Mouse (Mus musculus) layer of hippocampus, adult 9-10 months (tissue): ENCODE data around the gene Kdm1a.

Source experiments
- DNase-seq: peaks from one replicate; pipeline ENCODE4 v3.0.0; 2022; ENCODE audit warnings: low spot score

Kdm1a gene

GRCm38 (mm10) chr4:136602568-136602967 lies at the start of gene Kdm1a:
Kdm1a (minus strand) TSS chr4:136602723.
- peak; percentile 78 for DNase-seq

DNA sequence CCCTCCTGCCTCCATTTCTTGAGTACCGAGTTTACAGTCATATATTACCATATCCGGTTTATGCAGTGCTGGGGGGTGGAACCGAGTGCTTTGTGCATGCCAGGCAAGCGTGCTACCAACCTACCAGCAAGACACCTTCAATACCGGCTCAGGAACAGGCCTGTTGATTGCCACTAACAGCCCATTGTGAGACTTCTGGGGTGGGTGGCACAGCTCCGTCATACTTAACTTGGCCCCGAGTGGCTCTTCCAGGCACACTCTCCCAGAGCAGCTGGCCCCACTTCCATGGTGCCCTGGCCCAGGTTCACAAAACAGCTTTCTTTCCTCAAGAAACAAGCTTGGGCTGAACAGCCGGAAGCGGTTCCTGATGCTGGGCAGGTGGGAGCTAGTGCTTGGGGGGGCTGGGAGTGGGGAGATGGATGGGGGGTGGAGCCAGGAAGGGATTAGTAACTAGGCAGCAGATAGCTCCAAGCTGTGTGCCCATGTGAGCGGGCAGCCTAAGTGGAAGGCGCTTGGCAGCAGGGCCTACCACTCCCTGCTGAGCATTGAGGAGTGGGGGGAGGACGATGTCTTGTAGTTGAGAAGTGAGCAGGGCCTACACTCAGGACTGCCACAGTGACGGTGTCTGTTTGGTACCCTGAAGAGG lies 49.5 kb upstream of the Kdm1a start:
- DNase-seq, result no peak

DNA sequence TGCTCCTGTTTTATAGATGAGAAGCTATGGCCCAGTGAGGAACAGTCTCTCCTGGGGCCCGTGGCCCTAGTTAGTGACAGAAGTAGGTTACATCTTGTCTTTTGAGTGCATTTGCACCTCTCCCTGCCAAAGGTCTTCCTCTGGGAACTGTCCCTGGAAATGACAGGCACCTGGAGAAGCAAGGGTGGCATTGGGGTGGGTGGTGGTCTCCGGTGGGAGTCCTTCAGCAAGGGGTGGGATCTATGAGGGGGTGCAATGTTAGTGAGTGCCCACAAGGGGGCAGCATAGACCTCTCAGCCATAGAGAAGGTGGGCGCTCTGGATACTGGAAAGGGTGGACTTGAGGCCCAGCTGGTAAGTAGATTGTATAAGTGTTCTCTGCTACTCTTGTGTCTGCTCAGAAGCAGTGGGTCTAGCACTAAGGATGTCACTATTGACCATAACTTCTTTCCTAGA lies 48.9 kb upstream of the Kdm1a start:
- no peak for DNase-seq

- DNase-seq, result no peak
Measured at GRCm38 (mm10) chr4:136650261-136650660, 47.7 kb upstream of the Kdm1a start.

DNA sequence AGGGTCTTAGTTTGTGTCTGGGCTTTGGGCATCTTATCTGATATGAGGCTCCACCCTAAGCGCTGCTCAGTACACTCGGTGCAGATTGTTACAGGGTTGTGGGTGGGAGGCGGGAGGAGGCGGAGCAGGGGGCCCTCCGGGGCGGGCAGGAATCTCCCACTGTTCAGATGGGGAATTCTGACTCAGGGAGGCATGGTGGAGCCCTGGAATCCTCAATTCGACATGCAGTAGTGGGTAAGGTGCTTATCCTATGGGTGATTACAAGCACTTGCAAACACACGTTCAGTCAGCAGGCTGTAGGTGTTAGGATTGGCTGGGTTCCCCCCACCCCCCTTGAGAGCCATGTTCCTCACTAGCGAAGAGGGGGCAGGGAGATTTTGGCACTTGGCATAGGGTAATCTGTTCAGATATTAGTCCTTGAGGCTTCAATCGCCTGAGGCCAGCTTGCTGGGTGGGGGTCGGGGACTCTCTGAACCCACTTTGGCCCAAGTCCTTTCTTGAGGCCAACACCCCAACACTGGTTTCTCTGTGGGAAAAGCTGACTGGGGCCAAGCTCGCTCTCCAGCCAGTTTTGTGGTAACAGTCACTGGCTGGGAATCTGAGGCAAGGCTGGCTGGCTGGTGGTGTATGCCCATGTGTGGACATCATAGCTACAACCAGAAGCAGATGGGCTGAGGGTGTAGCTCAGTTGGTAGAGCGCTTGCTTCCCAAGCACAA lies 47.1 kb upstream of the Kdm1a start:
- no peak for DNase-seq

- DNase-seq, result peak; percentile 79
Measured at GRCm38 (mm10) chr4:136648922-136649479, 46.5 kb upstream of the Kdm1a start.

GRCm38 (mm10) chr4:136638890-136639289 lies 36.4 kb upstream of the Kdm1a start:
- no peak for DNase-seq

DNA sequence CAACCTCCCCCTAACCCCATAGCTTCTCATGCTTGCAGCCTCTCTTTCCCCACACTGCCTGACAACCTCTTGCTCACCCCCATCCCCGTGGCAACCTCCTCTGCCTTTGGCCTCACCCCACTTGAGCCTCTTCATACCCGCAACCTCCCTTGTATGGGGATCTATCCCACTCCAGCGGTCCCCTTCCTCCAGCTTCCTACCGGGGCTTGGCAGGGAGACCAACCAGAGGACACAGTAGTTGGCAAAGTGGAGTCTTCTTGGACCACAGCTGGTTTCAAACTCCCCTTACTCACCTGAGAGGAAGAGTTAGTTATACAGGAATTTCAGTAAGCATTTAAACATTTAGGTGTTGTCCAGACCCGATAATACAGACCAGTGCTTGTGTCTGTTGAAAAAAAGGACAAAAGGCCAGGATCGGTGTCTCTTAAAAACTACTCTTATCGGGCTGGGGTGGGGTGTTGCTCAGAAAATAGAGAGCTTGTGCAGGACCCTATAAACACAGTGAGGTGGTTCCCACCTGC lies 35.8 kb upstream of the Kdm1a start:
- DNase-seq, result no peak

- DNase-seq, result no peak
Measured at GRCm38 (mm10) chr4:136637563-136638229, 35.2 kb upstream of the Kdm1a start.

GRCm38 (mm10) chr4:136636983-136637562 lies 34.5 kb upstream of the Kdm1a start:
- no peak for DNase-seq

DNA sequence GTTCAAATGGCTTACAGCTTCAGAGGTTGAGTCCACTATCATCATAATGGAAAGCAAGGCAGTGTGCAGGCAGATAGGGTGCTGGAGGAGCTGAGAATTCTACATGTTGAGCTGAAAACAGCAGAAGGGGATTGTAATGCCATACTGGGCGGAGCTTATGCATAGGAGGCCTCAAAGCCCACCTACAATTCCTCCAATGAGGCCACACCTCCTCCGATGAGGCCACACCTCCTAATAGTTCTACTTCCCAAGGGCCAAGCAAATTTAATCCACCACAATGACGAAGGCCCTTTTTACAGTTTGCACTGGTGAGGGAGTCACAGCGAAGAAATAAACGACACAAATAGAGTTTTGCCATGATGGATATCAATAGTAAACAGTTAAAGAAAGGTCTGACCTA lies 34.0 kb upstream of the Kdm1a start:
- no peak for DNase-seq

DNA sequence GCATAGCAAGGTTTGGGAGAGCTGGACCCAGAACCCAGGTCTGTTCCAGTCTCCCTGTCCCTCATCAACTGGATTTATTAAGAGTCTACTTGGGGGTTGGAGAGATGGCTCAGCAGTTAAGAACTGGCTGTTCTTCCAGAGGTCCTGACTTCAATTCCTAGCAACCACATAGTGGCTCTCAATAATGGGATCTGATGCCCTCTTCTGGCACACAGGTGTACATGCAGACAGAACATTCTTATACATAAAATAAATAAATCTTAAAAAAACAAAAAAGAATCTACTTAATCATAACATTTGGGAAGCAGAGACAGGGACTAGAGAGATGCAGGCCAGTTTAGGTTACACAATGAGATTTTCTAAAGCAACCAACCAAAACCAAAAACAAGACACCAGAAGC lies 33.5 kb upstream of the Kdm1a start:
- DNase-seq, result no peak

- DNase-seq, result no peak
Measured at GRCm38 (mm10) chr4:136631237-136631994, 28.9 kb upstream of the Kdm1a start.

GRCm38 (mm10) chr4:136626590-136626989 lies 24.1 kb upstream of the Kdm1a start:
- no peak for DNase-seq

DNA sequence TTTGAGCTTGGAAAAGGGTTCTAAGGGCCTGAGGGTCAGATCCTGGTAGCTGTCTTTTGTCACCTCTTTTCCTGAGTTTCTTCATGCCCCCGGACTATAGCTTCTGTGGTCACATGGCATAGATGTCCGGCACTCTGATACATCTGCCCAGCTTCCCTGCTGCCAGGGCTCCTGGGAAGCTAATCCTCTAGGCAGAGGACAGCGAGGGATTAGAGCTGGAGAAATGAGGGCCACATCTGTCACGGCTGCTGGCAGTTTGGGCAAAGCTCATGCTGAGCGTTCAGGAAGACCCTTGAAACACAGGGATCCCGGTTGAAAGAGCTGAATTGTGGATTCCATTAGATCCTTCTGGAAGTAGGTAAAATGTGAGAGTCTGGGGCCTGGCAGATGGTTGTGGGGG lies 19.9 kb upstream of the Kdm1a start, which contains the start of gene Lactbl1:
Lactbl1 (plus strand) TSS at position 234 of the 400 bp plus-strand sequence.
- DNase-seq, result no peak

DNA sequence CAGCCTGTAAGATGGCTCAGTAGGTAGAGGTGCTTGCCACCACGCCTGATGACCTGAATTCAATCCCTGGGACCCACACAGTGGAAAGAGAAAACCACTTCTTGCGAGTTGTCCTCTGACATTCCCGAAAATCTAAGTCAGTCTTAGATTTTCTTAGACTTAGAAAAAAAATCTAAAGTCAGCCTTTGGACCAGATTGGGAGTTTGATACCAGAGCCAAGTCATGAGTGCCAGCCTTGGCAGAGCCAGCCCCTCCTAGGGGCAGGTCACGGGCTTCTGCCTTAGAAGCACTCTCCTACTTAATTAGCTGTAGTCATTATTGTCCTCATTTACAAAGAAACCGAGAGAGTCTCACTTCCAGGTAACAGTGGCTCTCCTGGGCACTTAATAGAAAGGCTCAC lies 19.4 kb upstream of the Kdm1a start:
- no peak for DNase-seq

DNA sequence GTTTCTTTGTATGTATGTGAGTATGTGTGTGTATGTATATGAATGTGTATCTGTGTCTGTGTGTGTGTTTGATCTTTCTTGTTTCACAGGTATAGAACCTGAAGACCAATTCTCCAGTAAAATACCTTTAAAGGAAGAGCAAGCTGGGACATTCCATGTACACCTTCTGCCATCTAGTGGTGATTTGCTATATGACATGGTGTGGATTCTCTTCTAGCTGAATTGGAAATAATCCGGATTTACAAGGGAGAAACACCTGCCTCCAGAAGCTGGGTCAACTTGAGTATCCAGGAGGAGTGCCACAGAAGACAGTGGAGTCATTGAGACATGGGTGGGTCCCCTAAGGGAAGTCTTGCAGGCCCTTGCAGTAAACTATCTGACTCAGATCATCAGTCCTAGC lies 18.8 kb upstream of the Kdm1a start:
- DNase-seq, result no peak

DNA sequence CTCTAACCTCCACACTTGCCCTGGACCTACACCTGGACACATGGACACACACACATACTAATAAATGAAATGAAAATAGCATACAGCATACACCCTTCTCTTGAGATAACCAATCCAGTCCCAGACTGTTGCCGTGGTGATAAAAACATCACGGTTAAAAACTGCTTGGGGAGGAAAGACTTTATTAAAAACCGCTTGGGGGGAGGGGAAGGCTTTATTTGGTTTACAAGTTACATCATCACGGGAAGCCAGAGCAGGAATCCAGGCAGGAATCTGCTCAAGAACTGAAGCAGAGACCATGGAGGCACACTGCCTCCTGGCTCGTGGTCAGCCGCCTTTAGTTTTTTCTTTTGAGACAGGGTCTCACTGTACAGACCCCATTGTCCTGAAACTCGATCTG lies 11.1 kb upstream of the Kdm1a start:
- no peak for DNase-seq

- DNase-seq, result no peak
Measured at GRCm38 (mm10) chr4:136610387-136610856, 7.9 kb upstream of the Kdm1a start, which contains the start of gene Tex46. Tex46 (plus strand) TSS chr4:136610437.

DNA sequence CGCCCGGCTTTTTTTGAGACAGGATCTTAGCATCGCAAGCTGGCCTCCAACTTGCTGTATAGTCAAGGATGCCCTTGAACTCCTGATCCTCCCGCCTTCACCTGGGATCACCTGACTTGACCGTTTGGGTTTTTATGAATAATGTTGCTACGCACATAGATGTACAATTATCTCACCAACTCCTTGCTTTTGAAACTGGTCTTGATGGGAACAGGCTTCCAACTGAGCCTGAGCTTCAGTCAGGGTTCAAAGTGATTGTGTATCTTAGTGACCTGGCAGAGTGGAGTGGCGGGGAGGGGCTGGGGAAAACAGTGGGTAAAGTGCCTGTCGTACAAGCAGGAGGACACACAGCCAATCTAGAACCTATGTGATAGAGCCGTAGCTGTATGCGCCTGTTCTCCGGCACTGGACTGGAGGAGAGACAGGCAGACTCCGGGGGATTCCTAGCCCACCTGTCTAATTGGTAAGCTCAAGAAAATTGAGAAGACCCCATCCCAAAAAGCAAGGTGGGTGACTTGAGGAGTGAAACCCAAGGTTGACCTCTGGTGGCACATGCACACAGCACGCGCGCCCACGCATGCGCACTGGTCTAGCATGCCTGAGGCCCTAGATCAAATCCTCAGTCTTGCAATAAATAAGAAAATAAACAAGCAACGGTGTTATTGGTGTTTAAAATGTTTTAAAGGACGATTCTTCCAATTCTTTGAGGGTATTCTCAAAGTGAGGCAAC lies 3.4 kb upstream of the Kdm1a start:
- no peak for DNase-seq
